Mouse (Mus musculus): ENCODE measurements around the gene Il17rd.

Gene Il17rd

DNA sequence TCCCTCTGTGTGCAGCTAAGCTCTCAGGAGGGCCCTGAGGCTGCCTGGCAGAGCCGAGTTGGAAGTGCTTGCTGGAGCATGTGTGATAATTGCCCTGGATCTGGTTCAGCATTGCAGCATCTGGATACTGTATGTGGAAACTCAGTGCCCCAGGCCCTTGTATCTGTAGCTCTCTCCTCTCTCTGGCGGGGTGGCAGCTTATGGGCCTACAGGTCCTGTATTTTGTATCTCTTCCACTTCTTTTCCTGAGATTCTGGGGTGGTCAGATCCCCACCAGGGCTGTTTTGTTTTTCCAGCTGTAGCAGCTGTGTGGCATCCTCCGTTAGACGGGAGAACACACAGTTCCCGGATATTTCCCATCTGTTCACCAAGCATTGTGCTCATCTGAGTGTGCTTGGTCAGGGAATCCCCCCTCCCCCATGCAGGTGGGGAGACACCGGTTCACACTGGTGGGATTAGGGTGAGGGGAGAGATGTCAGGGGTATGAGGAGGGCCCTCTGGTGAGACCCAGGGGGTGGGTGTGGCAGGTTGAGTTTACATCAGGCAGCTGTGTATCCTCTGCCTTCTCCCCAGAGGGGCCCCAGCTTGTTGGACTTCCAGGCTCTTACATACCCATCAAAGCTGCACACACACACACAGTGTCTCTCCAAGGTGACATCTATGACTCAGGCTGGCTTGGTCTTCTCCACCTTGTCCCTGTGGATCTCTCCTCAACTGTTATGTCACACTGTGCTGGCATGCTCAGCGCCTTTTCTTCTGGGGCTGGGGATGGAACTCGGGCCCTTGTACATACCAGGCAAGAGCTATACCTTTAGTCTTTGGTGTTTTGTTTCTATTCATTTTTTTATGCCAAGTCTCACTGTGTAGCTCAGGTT, 106.7 kb downstream of the Il17rd start:
- peak; percentile 59 for DNase-seq (ENCODE audit: low read depth, low spot score)

DNA sequence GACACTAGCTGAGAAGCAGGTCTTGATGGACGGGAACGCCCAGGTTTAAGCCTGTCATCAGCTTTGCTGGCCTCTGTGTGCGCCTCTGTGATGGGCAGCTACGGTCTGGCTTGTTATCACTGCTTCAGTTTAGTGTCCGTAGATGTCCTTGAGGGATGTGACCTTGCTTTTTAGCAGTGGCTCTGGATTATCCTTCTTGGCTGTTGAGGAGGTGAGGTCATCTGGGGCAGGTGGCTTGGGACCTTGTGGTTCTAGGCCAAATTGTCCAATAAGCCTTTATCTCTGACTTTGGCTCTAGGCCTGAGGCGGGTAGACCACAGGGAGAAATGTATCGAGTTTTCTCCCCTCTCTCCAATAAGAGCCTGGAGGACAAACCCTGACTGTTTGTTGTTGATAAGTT, 109.0 kb downstream of the Il17rd start:
- no peak for DNase-seq (ENCODE audit: low read depth, low spot score)

DNA sequence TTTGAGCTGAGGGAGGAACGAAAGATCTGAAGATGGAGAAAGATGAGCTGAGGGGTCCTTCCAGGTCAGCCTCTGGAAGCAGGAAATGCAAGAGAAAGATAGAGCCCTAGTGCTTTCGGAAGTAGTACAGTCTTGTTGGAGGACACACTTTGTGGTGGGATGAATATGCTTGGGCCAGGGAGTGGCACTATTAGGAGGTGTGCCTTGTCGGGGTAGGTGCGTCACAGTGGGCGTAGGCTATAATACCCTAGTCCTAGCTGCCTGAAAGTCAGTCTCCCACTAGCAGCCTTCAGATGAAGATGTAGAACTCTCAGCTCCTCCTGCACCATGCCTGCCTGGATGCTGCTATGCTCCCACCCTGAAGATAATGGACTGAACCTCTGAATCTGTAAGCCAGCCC, 110.7 kb downstream of the Il17rd start:
- no peak for DNase-seq (ENCODE audit: low read depth, low spot score)

DNA sequence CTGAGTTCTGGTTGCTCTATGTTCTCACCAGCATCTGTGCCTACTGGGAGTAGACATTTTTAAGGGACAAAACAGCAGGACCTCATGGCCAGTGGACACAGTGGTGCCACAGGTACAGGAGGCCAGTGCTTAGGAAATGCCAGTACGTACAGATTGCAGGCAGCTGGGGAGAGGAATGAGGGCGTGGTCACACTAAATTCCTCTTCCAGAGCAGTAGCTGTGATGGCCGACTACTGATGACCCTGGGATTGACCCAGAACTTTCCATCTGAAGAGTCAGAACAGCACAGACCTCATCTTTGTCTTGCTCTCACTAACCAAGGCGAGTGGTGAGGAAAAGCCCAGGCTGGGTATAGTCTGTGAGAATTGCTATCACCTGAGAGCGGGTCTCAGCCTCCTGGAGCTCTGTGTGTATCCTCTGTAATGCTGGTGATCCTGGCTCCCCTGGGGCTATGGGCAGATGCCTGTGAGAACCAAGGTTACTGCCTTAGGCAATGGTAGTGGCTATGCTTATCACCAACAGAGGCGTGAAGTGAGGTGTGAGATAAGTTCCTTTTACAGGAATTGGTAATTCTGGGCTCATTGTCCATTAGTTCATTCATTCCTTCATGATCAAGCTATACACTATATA, 111.4 kb downstream of the Il17rd start:
- peak; percentile 52 for DNase-seq (ENCODE audit: low read depth, low spot score)

DNA sequence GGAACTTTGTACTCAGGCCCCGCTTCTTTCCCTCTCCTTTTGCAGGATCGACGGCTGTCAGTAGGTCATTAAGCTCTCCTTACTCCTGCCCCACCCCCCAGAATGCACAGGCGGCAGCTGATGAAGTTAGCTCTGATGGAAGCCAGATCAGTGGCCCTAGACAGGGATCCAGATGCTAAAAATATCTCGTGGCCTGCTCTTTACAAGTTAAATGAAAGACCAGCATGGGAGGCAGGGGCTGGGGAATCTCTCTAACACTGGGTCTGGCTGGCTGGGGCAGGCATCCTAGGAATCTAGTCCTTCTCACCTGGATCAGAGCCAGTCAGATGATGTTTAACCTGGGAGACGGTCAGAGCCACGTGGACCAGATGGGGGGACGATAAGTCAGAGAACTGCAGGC, 112.7 kb downstream of the Il17rd start:
- DNase-seq (ENCODE audit: low read depth, low spot score): no peak

DNA sequence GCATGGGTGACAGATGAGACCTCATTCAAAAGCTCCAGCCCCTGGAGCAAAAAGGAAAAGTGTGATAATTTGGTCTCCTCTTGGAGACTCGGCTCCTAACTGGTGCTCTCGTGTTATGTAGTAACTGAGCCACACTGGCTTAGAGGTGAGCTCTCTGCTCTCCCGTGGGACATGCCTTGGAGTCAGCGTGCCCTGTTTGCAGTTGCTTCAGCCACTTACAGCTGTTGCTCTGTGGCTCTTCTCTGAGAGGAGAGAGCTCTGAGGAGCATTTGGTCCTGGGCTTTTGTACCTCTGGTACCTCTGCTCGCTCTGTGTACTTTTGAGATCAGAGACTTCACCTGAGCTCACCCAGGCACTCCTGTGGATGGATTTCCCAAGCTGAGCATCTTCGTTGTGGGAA, 116.3 kb downstream of the Il17rd start:
- DNase-seq (ENCODE audit: low read depth, low spot score): no peak

DNA sequence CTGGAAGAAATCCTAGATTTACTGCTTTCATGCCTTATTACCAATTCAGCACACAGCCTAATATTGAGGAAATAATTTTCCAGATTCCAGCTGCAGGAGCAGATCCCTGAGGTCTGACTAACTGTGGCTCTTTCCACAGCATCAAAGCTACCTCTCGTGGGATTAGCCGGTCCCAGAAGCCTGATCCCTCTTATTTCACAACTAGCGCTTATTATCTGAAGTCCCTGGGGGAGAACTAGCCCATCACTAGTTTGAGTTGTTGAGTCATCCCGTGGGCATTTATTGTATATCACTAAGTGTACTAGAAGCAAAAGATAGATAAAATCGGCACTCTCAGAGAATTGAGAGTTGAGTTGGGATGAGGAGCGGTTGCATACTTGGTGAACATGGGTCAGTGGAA, 117.3 kb downstream of the Il17rd start:
- peak; percentile 54 for DNase-seq (ENCODE audit: low read depth, low spot score)

All from 3T3-L1 (cell line).